In the genomic region with DNA sequence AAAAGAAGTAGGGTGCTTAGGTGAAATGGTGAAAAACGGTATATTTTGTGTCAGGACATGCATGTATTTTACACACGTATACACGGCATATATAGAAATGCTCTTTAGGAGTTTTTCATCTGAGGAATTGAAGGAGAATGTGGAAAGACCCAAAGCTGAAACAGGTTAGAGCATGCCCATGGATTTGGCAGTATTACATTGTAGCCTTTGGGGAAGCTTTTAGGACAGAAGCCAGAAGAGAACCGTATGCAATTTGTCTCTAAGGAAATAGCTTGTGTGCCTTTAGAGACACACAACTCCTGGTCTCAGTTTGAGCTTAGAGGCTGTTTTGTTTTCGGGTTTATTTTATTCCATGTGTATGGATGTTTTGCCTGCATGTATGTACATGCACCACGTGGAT, we compare ENCODE assay signal across 27 mouse cellular contexts.
"Had no signal": no experiment of that assay in that cellular context is flagged by ENCODE, and none has a peak within 500 bp of the region (broad histone marks: within the 10 kb centered on the region; RNA-seq: fewer than 3 reads in every experiment).

No protein-coding gene starts in this region.

- H3K9me3 ChIP-seq: heart, embryonic 15.5 days; hindbrain, embryonic 12.5 days; hindbrain, embryonic 15.5 days; intestine, embryonic 15.5 days; limb, embryonic 12.5 days; limb, embryonic 15.5 days; liver, embryonic 12.5 days had no signal

- H3K27ac ChIP-seq: heart, adult 2 months; heart, embryonic 13.5 days; heart, embryonic 15.5 days; hindbrain, embryonic 10.5 days; hindbrain, embryonic 12.5 days; hindbrain, embryonic 15.5 days; intestine, embryonic 15.5 days; kidney, embryonic 15.5 days; kidney, postnatal 0 days; limb, embryonic 12.5 days; limb, embryonic 15.5 days; liver, embryonic 12.5 days; liver, embryonic 14.5 days had no signal

- H3K9ac ChIP-seq: heart, embryonic 13.5 days; heart, embryonic 15.5 days; hindbrain, embryonic 12.5 days; hindbrain, embryonic 15.5 days; intestine, embryonic 15.5 days; kidney, embryonic 15.5 days; limb, embryonic 12.5 days; limb, embryonic 15.5 days; liver, embryonic 12.5 days; liver, embryonic 14.5 days had no signal

- H3K36me3 ChIP-seq: intestine, embryonic 15.5 days had no signal

- ATAC-seq: inflammation-experienced regulatory T-cells, adult 6 months; intestine, embryonic 15.5 days; intestine, postnatal 0 days; liver, embryonic 12.5 days had no signal

- H3K4me2 ChIP-seq: heart, embryonic 11.5 days; heart, embryonic 13.5 days; heart, embryonic 15.5 days; hindbrain, embryonic 12.5 days; hindbrain, embryonic 15.5 days; intestine, embryonic 15.5 days; kidney, embryonic 15.5 days; limb, embryonic 12.5 days; limb, embryonic 15.5 days; liver, embryonic 12.5 days had no signal

- H3K4me3 ChIP-seq: heart, adult 2 months; heart, embryonic 13.5 days; heart, embryonic 15.5 days; hindbrain, embryonic 10.5 days; hindbrain, embryonic 12.5 days; hindbrain, embryonic 15.5 days; intestine, embryonic 15.5 days; kidney, embryonic 15.5 days; limb, embryonic 12.5 days; limb, embryonic 15.5 days; liver, embryonic 12.5 days had no signal

- DNase-seq: gastrocnemius, postnatal 14 days; gastrocnemius, postnatal 36 days; heart, adult 2 months; heart, postnatal 14 days; heart, postnatal 4 days; kidney, adult 18-20 months; kidney, adult 8-10 months; kidney, postnatal 14 days; kidney, postnatal 36 days; layer of hippocampus, adult 9-11 months; layer of hippocampus, postnatal 36 days; left cerebral cortex, postnatal 4 days had no signal

- H3K27me3 ChIP-seq: heart, embryonic 13.5 days; heart, embryonic 15.5 days; hindbrain, embryonic 12.5 days; hindbrain, embryonic 15.5 days; intestine, embryonic 15.5 days; kidney, embryonic 15.5 days; limb, embryonic 12.5 days; limb, embryonic 15.5 days; liver, embryonic 12.5 days had no signal
